Mouse (Mus musculus) spleen, adult 2 months (tissue): ENCODE measurements at regions not wholly inside any gene's neighbourhood (a gene's known extent, or its start where the extent isn't known, plus 50 kb on each side); places are given as distances from the start of the nearest gene placed in this dataset.

Experiments used
- DNase-seq, 2 experiments: peaks; one replicate each; pipeline versions ENCODE4 v3.0.0 to v3.0.0-alpha.2; 2012 to 2021; ENCODE audit warnings: low spot score in 2 of 2, low read depth in 1 of 2
- H3K27ac ChIP-seq: fragments of 200-500 bp; 2 replicates; pipeline ENCODE4 v1.5.1; 2012; ENCODE audit warnings: low read length, inconsistent platforms; ENCODE audit not compliant: insufficient read depth
- H3K27me3 ChIP-seq: fragments of 200-500 bp; 2 replicates; pipeline ENCODE4 v1.6.1; 2012; ENCODE audit warnings: mild to moderate bottlenecking, moderate library complexity, low read length, inconsistent platforms; ENCODE audit not compliant: control insufficient read depth, insufficient read depth
- H3K36me3 ChIP-seq: fragments of 200-500 bp; 2 replicates; pipeline ENCODE4 v1.6.1; 2012; ENCODE audit warnings: mild to moderate bottlenecking, low read length, inconsistent platforms; ENCODE audit not compliant: control insufficient read depth, insufficient read depth
- H3K4me1 ChIP-seq: fragments of 200-500 bp; 2 replicates; pipeline ENCODE4 v1.6.1; 2011; ENCODE audit warnings: inconsistent platforms; ENCODE audit not compliant: control insufficient read depth, insufficient read depth, insufficient read length
- H3K4me3 ChIP-seq: fragments of 200-500 bp; 2 replicates; pipeline ENCODE4 v1.5.1; 2011; ENCODE audit warnings: mild to moderate bottlenecking, inconsistent platforms; ENCODE audit not compliant: insufficient read depth, insufficient read length; ENCODE audit errors: extremely low read depth
- CTCF ChIP-seq: fragments of 200-500 bp; IDR thresholded peaks from 2 replicates; pipeline ENCODE4 v1.5.1; 2011; ENCODE audit warnings: mild to moderate bottlenecking, inconsistent platforms; ENCODE audit not compliant: insufficient read depth, insufficient read length, insufficient replicate concordance; ENCODE audit errors: extremely low read depth
- POLR2A ChIP-seq: fragments of 200-500 bp; IDR thresholded peaks from 2 replicates; pipeline ENCODE4 v1.6.1; 2011; ENCODE audit warnings: low read depth, low read length, inconsistent platforms
- WGBS: fragments of 180-500 bp; shearing (Covaris S2); methylation state at CpG from one replicate; pipeline ENCODE4 v1.1.7; 2018; 5-methylcytosine and 5-hydroxymethylcytosine counted together

DNA sequence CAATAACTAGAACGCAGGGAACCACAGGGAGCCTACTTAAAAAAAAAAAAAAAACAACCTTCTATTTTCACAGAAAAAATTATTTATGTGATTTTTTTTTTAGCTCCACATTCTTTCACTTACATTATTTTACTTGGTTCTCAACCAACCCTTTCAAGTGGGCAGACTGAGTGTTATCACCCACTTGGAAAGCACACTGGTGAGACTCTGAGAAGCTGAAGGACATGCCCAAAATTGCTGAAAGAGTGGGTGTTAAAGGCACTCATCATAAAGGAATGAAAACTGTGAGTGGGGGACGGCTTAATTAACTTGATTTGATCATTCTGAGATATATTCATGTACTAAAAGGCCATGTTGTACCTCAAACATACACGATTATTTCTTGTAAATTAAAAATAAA lies 97.8 kb upstream of the Ercc6l2 start:
- 89% methylated on average over 3 of the region's 3 CpGs for WGBS
- peaks cover 2% of the 10 kb centered on the region; the same call in 1 of the 2 replicates for H3K4me1 ChIP-seq
- no peak for DNase-seq
- H3K27ac ChIP-seq, result no peak overlapping the region
- TF ChIP-seq POLR2A (no peak), CTCF (no peak)
- H3K4me3 ChIP-seq, result no peak overlapping the region
- no peaks in the 10 kb centered on the region for H3K36me3 ChIP-seq
- no peaks in the 10 kb centered on the region for H3K27me3 ChIP-seq

DNA sequence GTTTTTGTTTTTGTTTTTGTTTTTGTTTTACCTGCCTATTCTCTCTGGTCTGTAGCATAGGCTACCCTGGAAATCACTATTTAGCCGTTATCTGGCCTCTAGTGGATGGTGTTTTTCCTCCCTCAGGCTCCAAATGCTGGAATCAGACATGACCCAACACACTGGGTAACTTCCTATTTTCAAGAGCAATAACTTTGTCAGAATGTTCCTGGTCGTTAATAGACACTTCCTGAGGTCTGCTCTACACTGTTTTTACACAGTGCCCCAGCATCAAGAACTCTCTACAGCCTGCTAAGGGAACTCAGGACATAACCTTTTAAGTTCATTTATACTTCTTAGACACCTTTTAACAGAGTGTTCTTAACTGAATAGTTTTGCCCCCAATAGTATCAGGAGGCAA lies 96.3 kb upstream of the Ercc6l2 start:
- no peaks in the 10 kb centered on the region for H3K27me3 ChIP-seq
- H3K27ac ChIP-seq, result no peak overlapping the region
- H3K36me3 ChIP-seq, result no peaks in the 10 kb centered on the region
- H3K4me3 ChIP-seq, result no peak overlapping the region
- peaks cover 2% of the 10 kb centered on the region; the same call in 1 of the 2 replicates for H3K4me1 ChIP-seq
- TF ChIP-seq POLR2A (no peak), CTCF (no peak)
- WGBS, result 18% methylated on average over 2 of the region's 2 CpGs
- DNase-seq, result no peak

DNA sequence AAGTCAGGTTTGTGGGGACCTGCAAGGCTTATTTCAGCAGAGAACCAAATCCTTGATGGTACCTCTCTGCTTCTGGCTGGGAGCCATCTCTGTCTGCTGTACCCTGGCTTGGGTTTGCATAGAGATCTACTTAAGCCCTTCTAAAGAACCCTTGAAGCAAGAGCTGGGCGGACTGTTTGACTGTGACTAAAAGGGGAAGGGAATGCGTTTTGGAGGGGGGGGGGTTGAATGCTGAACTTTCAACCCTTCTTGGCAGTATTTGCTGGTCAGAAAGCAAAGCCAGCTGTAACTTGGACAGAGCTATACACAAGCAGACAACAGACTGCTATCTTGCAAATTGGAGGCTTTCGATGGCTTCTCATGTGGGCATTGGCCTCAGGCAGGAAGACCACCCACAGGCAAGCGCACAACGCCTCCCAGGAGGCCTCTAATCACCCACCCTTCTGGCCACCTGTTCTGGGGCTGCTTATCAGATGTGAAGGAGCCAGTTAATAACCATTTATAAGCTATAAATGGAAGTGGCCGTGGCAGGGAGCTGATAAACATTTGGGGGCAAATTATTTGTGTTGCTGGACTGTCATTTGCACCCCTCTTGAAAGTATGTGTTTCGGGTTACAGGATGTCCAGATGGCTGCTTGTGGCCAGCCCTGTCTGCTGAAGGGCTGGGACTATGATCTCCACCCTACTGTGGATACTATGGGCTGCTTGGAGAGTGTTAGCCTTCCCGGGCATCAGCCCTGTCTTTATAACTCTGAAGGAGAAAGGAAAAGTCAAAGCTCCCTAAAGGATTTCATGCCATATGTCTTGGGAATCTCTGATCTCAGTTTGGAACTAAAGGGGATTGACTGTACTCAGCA lies 95.5 kb upstream of the Ercc6l2 start:
- no peak overlapping the region for H3K27ac ChIP-seq
- H3K27me3 ChIP-seq, result no peaks in the 10 kb centered on the region
- no peaks in the 10 kb centered on the region for H3K36me3 ChIP-seq
- DNase-seq, result no peak
- H3K4me1 ChIP-seq, result peaks cover 2% of the 10 kb centered on the region; the same call in 1 of the 2 replicates
- WGBS, result 54% methylated on average over 8 of the region's 8 CpGs
- no peak overlapping the region for H3K4me3 ChIP-seq
- TF ChIP-seq POLR2A (no peak), CTCF (no peak)

DNA sequence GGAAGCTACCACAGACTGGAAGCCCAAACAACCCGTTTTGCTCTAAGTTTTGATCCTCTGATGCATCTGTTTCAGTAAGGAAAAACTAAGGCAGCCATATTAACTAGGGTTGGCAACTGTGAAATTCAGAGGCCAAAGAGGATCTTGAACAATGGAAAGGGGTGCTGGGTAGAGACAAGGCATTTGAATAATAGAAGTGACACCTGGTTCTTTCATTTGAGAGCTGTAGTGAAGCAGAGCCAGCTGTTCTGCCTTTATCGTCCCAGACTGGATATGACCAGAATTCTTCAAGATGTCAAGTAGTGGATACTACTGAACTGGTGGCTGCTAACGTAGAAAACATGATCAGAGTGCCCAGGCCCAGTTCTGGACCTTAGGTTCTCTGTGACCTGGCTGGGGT lies 94.4 kb upstream of the Ercc6l2 start:
- Histone ChIP-seq H3K27ac (no peak overlapping the region), H3K27me3 (no peaks in the 10 kb centered on the region), H3K4me3 (no peak overlapping the region), H3K4me1 (peaks cover 2% of the 10 kb centered on the region; the same call in 1 of the 2 replicates), H3K36me3 (no peaks in the 10 kb centered on the region)
- WGBS, result 84% methylated on average over 3 of the region's 3 CpGs
- no peak for TF ChIP-seq POLR2A
- no peak for TF ChIP-seq CTCF
- DNase-seq, result no peak

DNA sequence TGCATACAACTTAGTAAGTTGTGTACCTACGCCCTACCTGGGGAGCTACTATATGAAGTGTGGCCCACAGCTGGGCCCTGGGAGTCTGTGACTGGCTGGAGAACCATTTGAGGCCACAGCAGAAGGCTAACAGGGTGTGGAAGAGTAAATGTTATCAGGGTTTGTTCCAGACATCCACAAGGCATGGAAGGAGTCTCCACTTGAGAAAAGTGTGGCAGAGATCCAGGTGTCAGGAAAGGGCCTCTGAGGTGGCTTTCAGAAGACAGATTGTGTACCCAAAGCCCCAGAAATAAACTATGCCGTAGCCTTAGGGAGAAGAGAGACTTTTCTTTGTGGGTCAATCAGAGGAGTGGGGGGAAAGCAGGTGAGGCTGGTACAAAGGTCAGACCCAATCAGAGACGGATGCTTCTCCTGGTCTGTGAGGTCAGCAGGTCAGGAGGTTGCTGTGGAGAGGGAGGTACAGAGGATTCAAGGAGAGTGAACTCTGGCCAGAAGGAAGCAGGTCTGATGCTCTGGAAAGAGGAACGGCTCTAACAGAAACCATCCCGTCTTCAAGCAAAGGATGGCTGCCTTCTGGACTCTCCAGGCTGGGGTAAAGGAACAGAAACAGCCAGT lies 93.9 kb upstream of the Ercc6l2 start:
- H3K4me3 ChIP-seq, result no peak overlapping the region
- peaks cover 2% of the 10 kb centered on the region; the same call in 1 of the 2 replicates for H3K4me1 ChIP-seq
- H3K36me3 ChIP-seq, result no peaks in the 10 kb centered on the region
- H3K27me3 ChIP-seq, result no peaks in the 10 kb centered on the region
- no peak for DNase-seq
- no peak for TF ChIP-seq POLR2A
- no peak for TF ChIP-seq CTCF
- H3K27ac ChIP-seq, result no peak overlapping the region
- WGBS, result 88% methylated on average over 5 of the region's 5 CpGs

DNA sequence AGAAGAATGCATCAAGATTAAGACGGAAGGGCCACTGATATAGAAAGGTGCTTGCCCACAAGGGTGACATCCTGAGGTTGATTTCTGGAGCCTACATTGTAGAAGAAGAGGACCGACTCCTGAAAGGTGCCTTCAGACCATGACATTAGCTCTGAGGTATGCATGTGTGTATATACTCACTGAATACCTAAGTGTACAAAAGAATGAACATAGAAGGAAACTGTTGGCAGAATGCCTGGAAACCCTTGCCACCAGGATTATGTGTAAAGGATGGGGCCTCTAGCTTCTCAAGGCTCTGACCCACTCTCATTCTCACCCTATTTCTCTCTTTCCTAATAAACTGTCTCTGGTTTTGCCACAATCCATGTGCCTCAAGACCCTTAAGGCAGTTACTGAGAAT lies 90.7 kb upstream of the Ercc6l2 start:
- no peaks in the 10 kb centered on the region for H3K36me3 ChIP-seq
- no peak overlapping the region for H3K4me3 ChIP-seq
- TF ChIP-seq CTCF, result no peak
- no peak for TF ChIP-seq POLR2A
- H3K27ac ChIP-seq, result no peak overlapping the region
- 89% methylated on average over 2 of the region's 2 CpGs for WGBS
- H3K4me1 ChIP-seq, result peaks cover 2% of the 10 kb centered on the region; the same call in 1 of the 2 replicates
- no peaks in the 10 kb centered on the region for H3K27me3 ChIP-seq
- no peak for DNase-seq

DNA sequence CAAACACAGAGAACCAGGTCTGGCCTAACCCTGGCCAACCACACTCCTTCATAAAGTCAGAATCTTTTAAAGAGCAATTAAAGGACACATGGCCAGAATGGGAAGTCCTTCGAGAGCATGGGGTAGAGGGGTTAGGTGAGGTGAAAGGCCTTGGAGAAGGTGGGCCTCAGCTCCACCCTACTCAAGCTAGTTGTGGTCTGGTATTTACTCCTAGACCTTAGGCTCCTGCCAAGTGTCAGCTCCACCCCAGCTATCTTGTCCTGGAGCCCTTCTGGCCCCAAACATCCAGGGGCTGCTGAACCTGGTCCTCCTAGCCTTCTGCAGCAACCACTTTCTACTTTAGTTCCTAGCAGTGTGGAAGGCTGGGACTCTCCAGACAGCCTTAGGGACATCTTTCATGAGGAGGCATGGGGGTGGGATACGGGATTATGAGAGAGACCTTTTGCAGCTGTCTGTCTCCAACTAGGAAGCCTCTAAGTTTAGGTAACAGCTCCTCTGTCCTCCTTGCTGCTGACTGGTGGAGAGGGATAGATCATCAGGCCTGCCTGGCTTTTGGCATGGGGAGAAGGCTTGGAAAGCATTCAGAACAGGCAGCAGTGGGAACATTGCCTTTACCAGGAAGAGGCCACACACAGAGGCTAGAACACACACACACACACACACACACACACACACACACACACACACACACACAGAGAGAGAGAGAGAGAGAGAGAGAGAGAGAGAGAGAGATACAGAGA lies 90.0 kb upstream of the Ercc6l2 start:
- Histone ChIP-seq H3K36me3 (no peaks in the 10 kb centered on the region), H3K4me1 (no peaks in the 10 kb centered on the region; the same call in 1 of the 2 replicates), H3K27ac (no peak overlapping the region), H3K27me3 (no peaks in the 10 kb centered on the region), H3K4me3 (no peak overlapping the region)
- DNase-seq, result no peak
- WGBS, result 67% methylated on average over 2 of the region's 2 CpGs
- TF ChIP-seq CTCF, result no peak
- no peak for TF ChIP-seq POLR2A
